Mouse (Mus musculus): Measurements from ENCODE around the gene Srsf2. TPM values are rescaled to one million over a fixed set of nuclear protein-coding genes. Genes with fewer than 3 reads are reported as not detected.

The Srsf2 gene
- polyA plus RNA-seq, 1 experiment: 658 TPM

GRCm38 (mm10) chr11:116840748-116841147, 12.1 kb downstream of the Srsf2 start:
- WGBS: 66% methylated on average over 4 of the region's 4 CpGs
- TF ChIP-seq POLR2A (IDR thresholded peaks at IDR 0.05; ENCODE audit: low read depth, low read length) (no peak), CTCF (IDR thresholded peaks at IDR 0.05; ENCODE audit: extremely low read depth, insufficient read length, insufficient replicate concordance, low read depth, low read length) (no peak)
- Histone ChIP-seq H3K4me3 (ENCODE audit: low read depth, low read length) (no peak overlapping the region), H3K36me3 (ENCODE audit: control insufficient read depth, insufficient read depth, low read length) (peaks cover 45% of the 10 kb centered on the region), H3K27ac (ENCODE audit: insufficient read depth, low read depth, low read length) (no peak overlapping the region), H3K4me1 (ENCODE audit: control insufficient read depth, insufficient read depth, insufficient read length, low read length) (peaks cover 2% of the 10 kb centered on the region), H3K27me3 (ENCODE audit: control insufficient read depth, insufficient read depth, low read length) (no peaks in the 10 kb centered on the region)

- 76% methylated on average over 7 of the region's 7 CpGs for WGBS
- Histone ChIP-seq H3K36me3 (ENCODE audit: control insufficient read depth, insufficient read depth, low read length) (peaks cover 51% of the 10 kb centered on the region), H3K4me3 (ENCODE audit: low read depth, low read length) (no peak overlapping the region), H3K27ac (ENCODE audit: insufficient read depth, low read depth, low read length) (no peak overlapping the region), H3K4me1 (ENCODE audit: control insufficient read depth, insufficient read depth, insufficient read length, low read length) (peaks cover 2% of the 10 kb centered on the region), H3K27me3 (ENCODE audit: control insufficient read depth, insufficient read depth, low read length) (no peaks in the 10 kb centered on the region)
- TF ChIP-seq POLR2A (IDR thresholded peaks at IDR 0.05; ENCODE audit: low read depth, low read length) (no peak), CTCF (IDR thresholded peaks at IDR 0.05; ENCODE audit: extremely low read depth, insufficient read length, insufficient replicate concordance, low read depth, low read length) (no peak)
Measured at GRCm38 (mm10) chr11:116839601-116840000, 13.3 kb downstream of the Srsf2 start.

DNA sequence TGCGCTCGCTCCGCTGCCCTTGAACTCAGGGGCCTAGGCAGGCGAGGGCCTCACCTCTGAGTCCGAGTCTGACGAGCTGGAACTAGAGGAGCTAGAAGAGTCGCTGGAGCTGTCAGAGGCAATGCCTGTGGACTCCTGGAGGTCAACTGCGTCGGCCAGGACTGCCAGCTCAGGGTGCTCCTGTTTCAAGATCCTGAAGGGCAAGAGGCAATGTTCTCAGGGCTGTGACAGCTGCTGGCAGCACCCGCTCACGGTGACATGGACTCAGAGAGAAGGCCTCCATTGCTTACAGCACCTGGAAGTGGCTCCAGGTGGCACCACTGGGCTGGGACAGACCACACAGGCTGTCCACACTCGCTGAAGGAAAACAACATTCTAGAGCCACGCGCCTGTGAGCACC, 14.0 kb downstream of the Srsf2 start:
- TF ChIP-seq POLR2A (IDR thresholded peaks at IDR 0.05; ENCODE audit: low read depth, low read length): no peak
- TF ChIP-seq CTCF (IDR thresholded peaks at IDR 0.05; ENCODE audit: extremely low read depth, insufficient read length, insufficient replicate concordance, low read depth, low read length): no peak
- no peaks in the 10 kb centered on the region; the same call in none of the 2 replicates for H3K4me1 ChIP-seq (ENCODE audit: control insufficient read depth, insufficient read depth, insufficient read length, low read length)
- no peak overlapping the region for H3K27ac ChIP-seq (ENCODE audit: insufficient read depth, low read depth, low read length)
- WGBS: 87% methylated on average over 14 of the region's 14 CpGs
- no peak overlapping the region for H3K4me3 ChIP-seq (ENCODE audit: low read depth, low read length)
- H3K27me3 ChIP-seq (ENCODE audit: control insufficient read depth, insufficient read depth, low read length): no peaks in the 10 kb centered on the region
- peaks cover 58% of the 10 kb centered on the region for H3K36me3 ChIP-seq (ENCODE audit: control insufficient read depth, insufficient read depth, low read length)

DNA sequence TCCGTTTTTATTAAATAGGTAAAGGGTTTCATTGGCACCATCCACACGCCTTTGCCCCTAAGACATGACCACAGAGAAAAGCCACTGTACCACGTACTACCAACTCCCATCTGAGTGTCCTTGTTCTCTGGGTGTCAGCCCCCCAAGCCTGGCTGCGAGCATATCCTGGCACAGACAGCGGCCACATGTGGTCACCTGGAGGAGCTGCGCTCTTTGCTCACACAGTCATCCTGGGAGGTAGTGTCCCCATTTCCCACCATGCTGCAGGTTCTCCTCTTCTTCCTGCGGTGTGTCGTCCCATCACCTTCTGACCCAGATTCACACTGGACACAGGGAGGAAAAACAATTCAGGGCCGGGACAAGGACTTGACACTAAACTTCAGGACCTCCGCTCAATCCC, 15.5 kb downstream of the Srsf2 start:
- Histone ChIP-seq H3K36me3 (ENCODE audit: control insufficient read depth, insufficient read depth, low read length) (peaks cover 59% of the 10 kb centered on the region), H3K27ac (ENCODE audit: insufficient read depth, low read depth, low read length) (no peak overlapping the region), H3K4me3 (ENCODE audit: low read depth, low read length) (no peak overlapping the region), H3K4me1 (ENCODE audit: control insufficient read depth, insufficient read depth, insufficient read length, low read length) (no peaks in the 10 kb centered on the region; the same call in none of the 2 replicates), H3K27me3 (ENCODE audit: control insufficient read depth, insufficient read depth, low read length) (no peaks in the 10 kb centered on the region)
- no peak for TF ChIP-seq CTCF (IDR thresholded peaks at IDR 0.05; ENCODE audit: extremely low read depth, insufficient read length, insufficient replicate concordance, low read depth, low read length)
- TF ChIP-seq POLR2A (IDR thresholded peaks at IDR 0.05; ENCODE audit: low read depth, low read length): no peak
- WGBS: 94% methylated on average over 10 of the region's 10 CpGs

DNA sequence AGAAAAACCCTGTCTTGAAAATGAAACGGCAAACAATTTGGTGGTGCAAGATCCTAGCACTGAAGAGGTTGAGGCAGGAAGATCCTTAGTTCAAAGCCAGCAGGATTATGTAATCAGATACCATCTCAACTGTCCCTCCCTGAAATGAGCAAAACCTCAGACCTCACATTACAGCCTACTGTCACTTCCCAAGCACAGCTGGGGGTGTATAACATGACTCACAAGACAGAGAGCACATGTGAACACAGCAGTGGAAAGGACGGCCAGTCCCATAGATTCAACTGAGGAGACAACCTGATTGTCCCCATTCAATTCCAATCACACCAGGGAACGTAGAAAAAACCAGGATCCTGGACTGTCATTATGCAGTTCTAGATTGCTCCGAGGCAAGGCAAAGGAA, 16.6 kb downstream of the Srsf2 start:
- H3K4me1 ChIP-seq (ENCODE audit: control insufficient read depth, insufficient read depth, insufficient read length, low read length): no peaks in the 10 kb centered on the region; the same call in none of the 2 replicates
- no peak overlapping the region for H3K4me3 ChIP-seq (ENCODE audit: low read depth, low read length)
- peaks cover 59% of the 10 kb centered on the region for H3K36me3 ChIP-seq (ENCODE audit: control insufficient read depth, insufficient read depth, low read length)
- TF ChIP-seq POLR2A (IDR thresholded peaks at IDR 0.05; ENCODE audit: low read depth, low read length) (no peak), CTCF (IDR thresholded peaks at IDR 0.05; ENCODE audit: extremely low read depth, insufficient read length, insufficient replicate concordance, low read depth, low read length) (no peak)
- H3K27ac ChIP-seq (ENCODE audit: insufficient read depth, low read depth, low read length): no peak overlapping the region
- WGBS: 89% methylated on average over 4 of the region's 4 CpGs
- H3K27me3 ChIP-seq (ENCODE audit: control insufficient read depth, insufficient read depth, low read length): no peaks in the 10 kb centered on the region

GRCm38 (mm10) chr11:116834954-116835353, 17.9 kb downstream of the Srsf2 start:
- Histone ChIP-seq H3K4me3 (ENCODE audit: low read depth, low read length) (no peak overlapping the region), H3K27me3 (ENCODE audit: control insufficient read depth, insufficient read depth, low read length) (no peaks in the 10 kb centered on the region), H3K4me1 (ENCODE audit: control insufficient read depth, insufficient read depth, insufficient read length, low read length) (no peaks in the 10 kb centered on the region; the same call in 1 of the 2 replicates), H3K36me3 (ENCODE audit: control insufficient read depth, insufficient read depth, low read length) (peaks cover 47% of the 10 kb centered on the region), H3K27ac (ENCODE audit: insufficient read depth, low read depth, low read length) (no peak overlapping the region)
- no peak for TF ChIP-seq CTCF (IDR thresholded peaks at IDR 0.05; ENCODE audit: extremely low read depth, insufficient read length, insufficient replicate concordance, low read depth, low read length)
- no peak for TF ChIP-seq POLR2A (IDR thresholded peaks at IDR 0.05; ENCODE audit: low read depth, low read length)
- 91% methylated on average over 1 of the region's 1 CpGs for WGBS

DNA sequence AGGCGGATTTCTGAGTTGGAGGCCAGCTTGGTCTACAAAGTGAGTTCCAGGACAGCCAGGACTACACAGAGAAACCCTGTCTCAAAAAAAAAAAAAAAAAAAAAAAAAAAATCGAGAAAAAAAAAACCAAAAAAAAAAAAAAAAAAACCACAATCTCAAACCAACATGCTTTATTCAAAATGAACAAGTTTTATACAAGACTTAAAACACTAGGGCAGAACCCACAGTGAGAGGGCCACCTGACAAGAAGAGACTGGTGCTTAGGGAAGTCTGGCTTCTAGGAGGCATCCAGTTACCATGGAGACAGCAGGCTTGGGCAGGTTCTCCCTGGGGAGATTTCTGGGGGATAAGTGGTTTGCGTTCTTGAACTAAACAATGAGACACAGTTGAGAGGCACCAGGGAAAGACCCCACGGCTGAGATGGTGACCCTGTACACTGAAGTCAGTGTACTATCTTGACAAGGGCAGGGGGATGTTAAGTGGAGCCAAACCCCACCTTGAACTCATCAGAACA, 20.7 kb downstream of the Srsf2 start:
- H3K27me3 ChIP-seq (ENCODE audit: control insufficient read depth, insufficient read depth, low read length): no peaks in the 10 kb centered on the region
- peaks cover 27% of the 10 kb centered on the region for H3K36me3 ChIP-seq (ENCODE audit: control insufficient read depth, insufficient read depth, low read length)
- H3K4me3 ChIP-seq (ENCODE audit: low read depth, low read length): no peak overlapping the region
- no peak for TF ChIP-seq POLR2A (IDR thresholded peaks at IDR 0.05; ENCODE audit: low read depth, low read length)
- TF ChIP-seq CTCF (IDR thresholded peaks at IDR 0.05; ENCODE audit: extremely low read depth, insufficient read length, insufficient replicate concordance, low read depth, low read length): no peak
- WGBS: 78% methylated on average over 3 of the region's 4 CpGs
- peaks cover 7% of the 10 kb centered on the region; the same call in 1 of the 2 replicates for H3K4me1 ChIP-seq (ENCODE audit: control insufficient read depth, insufficient read depth, insufficient read length, low read length)
- H3K27ac ChIP-seq (ENCODE audit: insufficient read depth, low read depth, low read length): no peak overlapping the region
